Mouse (Mus musculus) lung, adult 2 months (tissue): ENCODE data around the gene Gjb1.

Source experiments
- CTCF ChIP-seq: fragments of 200-500 bp; IDR thresholded peaks from 2 replicates; pipeline ENCODE4 v1.5.1; 2011; ENCODE audit warnings: mild to moderate bottlenecking, low read length, control low read depth; ENCODE audit not compliant: insufficient read depth
- POLR2A ChIP-seq: fragments of 200-500 bp; IDR thresholded peaks from 2 replicates; pipeline ENCODE4 v1.6.1; 2011; ENCODE audit warnings: low read depth, mild to moderate bottlenecking, control low read depth, low read length, borderline replicate concordance; ENCODE audit errors: extremely low read depth

DNA sequence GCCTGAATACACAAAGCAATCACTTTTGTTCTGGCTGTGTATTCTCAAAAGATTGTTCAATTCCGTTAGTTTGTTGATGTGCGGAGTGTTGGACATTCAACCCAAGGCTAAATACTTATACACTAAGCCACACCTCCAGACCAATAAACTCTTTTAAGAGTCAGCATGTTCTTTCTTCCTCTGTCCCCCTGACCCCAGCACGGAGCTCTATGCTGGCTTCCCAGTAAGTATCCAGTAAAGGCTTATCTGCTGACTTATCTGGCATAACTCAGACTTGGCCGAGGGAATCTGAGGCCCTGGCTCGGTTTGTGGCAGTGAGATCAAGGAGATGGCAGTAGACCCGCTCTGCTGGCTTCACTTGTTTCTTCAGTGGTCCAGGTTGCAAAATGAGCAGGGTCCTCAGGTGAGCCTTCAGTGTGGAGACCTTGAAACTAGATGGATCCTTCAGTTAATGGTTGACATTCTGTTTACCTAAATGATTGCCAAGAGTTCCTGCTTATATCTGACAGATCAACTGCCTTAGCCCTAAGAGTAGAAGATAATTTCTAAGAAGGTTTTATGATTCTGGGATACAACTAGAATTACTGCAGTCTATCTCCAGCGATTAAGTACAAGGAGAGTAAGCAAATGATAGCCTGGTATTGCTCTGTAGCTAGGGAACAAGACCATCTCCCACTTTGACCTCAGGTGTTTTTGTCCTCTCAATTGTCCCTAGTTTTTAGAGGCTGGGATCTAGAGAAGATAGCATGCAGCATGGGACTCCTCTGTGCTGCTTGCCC is at the start of gene Gjb1:
- no peak for TF ChIP-seq POLR2A
- TF ChIP-seq CTCF, result no peak
